Mouse (Mus musculus) layer of hippocampus, adult 2 months (tissue): ENCODE measurements around the gene Tmem150b. TPM values are rescaled to one million over a fixed set of nuclear protein-coding genes. Genes with fewer than 3 reads are reported as not detected.

Experiments used
- DNase-seq, 2 experiments: peaks; one replicate each; pipeline ENCODE4 v3.0.0; 2022; ENCODE audit warnings: low spot score in 2 of 2
- H3K27ac ChIP-seq: fragments of 200-600 bp; 2 replicates; pipeline ENCODE4 v1.8.1; 2022
- H3K4me3 ChIP-seq: fragments of 200-600 bp; 2 replicates; pipeline ENCODE4 v1.8.1; 2022; ENCODE audit warnings: mild to moderate bottlenecking
- CTCF ChIP-seq: fragments of 200-600 bp; conservative IDR thresholded peaks from 2 replicates; pipeline ENCODE4 v1.8.1; 2022; ENCODE audit warnings: antibody characterized with exemption, mild to moderate bottlenecking, moderate library complexity
- total RNA-seq, 2 experiments: library from RNA; stranded (reverse); gene quantifications; 2 replicates each; pipeline ENCODE4 v1.2.3; 2021

Tmem150b gene
- total RNA-seq, 2 experiments from 2014 or later, result 0.13 TPM; not detected in 1

- Histone ChIP-seq H3K4me3 (no peak overlapping the region), H3K27ac (no peak overlapping the region)
- TF ChIP-seq CTCF, result no peak
- DNase-seq, result no peak
These were observed 54.3 kb downstream of the Tmem150b start for GRCm38 (mm10) chr7:4670655-4671255.

- Histone ChIP-seq H3K27ac (no peak overlapping the region), H3K4me3 (no peak overlapping the region)
- DNase-seq, result no peak
- no peak for TF ChIP-seq CTCF
These were observed 55.9 kb downstream of the Tmem150b start for GRCm38 (mm10) chr7:4669156-4669555.

GRCm38 (mm10) chr7:4668506-4668905, 56.5 kb downstream of the Tmem150b start:
- no peak for TF ChIP-seq CTCF
- Histone ChIP-seq H3K4me3 (no peak overlapping the region), H3K27ac (no peak overlapping the region)
- DNase-seq, result no peak

GRCm38 (mm10) chr7:4666871-4667270, 58.2 kb downstream of the Tmem150b start:
- no peak overlapping the region for H3K4me3 ChIP-seq
- no peak overlapping the region for H3K27ac ChIP-seq
- no peak for TF ChIP-seq CTCF
- DNase-seq, result no peak

- Histone ChIP-seq H3K4me3 (no peak overlapping the region), H3K27ac (no peak overlapping the region)
- no peak for DNase-seq
- TF ChIP-seq CTCF, result no peak
These were observed 61.3 kb downstream of the Tmem150b start for GRCm38 (mm10) chr7:4663742-4664141.

- DNase-seq, result no peak
- H3K27ac ChIP-seq, result no peak overlapping the region
- H3K4me3 ChIP-seq, result no peak overlapping the region
- TF ChIP-seq CTCF, result no peak
These were observed 61.9 kb downstream of the Tmem150b start for GRCm38 (mm10) chr7:4663179-4663578.

GRCm38 (mm10) chr7:4659911-4660443, 65.1 kb downstream of the Tmem150b start:
- Histone ChIP-seq H3K27ac (peak overlapping the region; percentile 100), H3K4me3 (peak overlapping the region; percentile 55)
- no peak for TF ChIP-seq CTCF
- DNase-seq, result no peak

- peak; percentile 97 to 98 for DNase-seq
- Histone ChIP-seq H3K27ac (peak within 1 kb of the TSS; percentile 100), H3K4me3 (peak within 1 kb of the TSS; percentile 76)
- TF ChIP-seq CTCF, result peak; percentile 72
These were observed 66.0 kb downstream of the Tmem150b start, which contains the start of gene Ppp6r1 for GRCm38 (mm10) chr7:4658912-4659551. TSS of gene Ppp6r1 (minus strand) at chr7:4659019.

GRCm38 (mm10) chr7:4658128-4658907, 66.7 kb downstream of the Tmem150b start:
- TF ChIP-seq CTCF, result no peak
- Histone ChIP-seq H3K4me3 (peak overlapping the region; percentile 76), H3K27ac (peak overlapping the region; percentile 100)
- DNase-seq, result no peak

- H3K27ac ChIP-seq, result peak overlapping the region; percentile 100
- DNase-seq, result peak; percentile 31 to 52
- peak overlapping the region; percentile 76 for H3K4me3 ChIP-seq
- TF ChIP-seq CTCF, result no peak
These were observed 67.4 kb downstream of the Tmem150b start for GRCm38 (mm10) chr7:4657521-4658127.

Other genes starting within 250 kb of the Tmem150b start
- 100 to 1,000 TPM; 157 to 161 TPM for gene Ppp1r12c, start 223.6 kb downstream of the Tmem150b start, total RNA-seq
- gene Tnnt1, start 208.9 kb downstream of the Tmem150b start, total RNA-seq, result 1 to 10 TPM; 1.7 to 4.0 TPM
- under 1 TPM in 1 of 2 experiments, not detected in 1; 0.64 TPM for gene Tnni3, start 201.0 kb downstream of the Tmem150b start, total RNA-seq
- gene Dnaaf3, start 192.8 kb downstream of the Tmem150b start, total RNA-seq, result under 1 TPM; 0.47 to 0.64 TPM
- 100 to 1,000 TPM; 199 to 217 TPM for gene Syt5, start 177.7 kb downstream of the Tmem150b start, total RNA-seq
- gene Ptprh, start 121.2 kb downstream of the Tmem150b start, total RNA-seq, result under 1 TPM; 0.18 to 0.22 TPM
- gene Tmem86b, start 93.8 kb downstream of the Tmem150b start, total RNA-seq, result 10 to 100 TPM; 17.8 to 21.8 TPM
- 100 to 1,000 TPM; 133 to 134 TPM for gene Ppp6r1, start 66.2 kb downstream of the Tmem150b start, total RNA-seq
- 10 to 100 TPM; 82.1 to 92.1 TPM for gene Hspbp1, start 40.2 kb downstream of the Tmem150b start, total RNA-seq
- gene Brsk1, start 34.6 kb downstream of the Tmem150b start, total RNA-seq, result 100 to 1,000 TPM; 334 to 355 TPM
- 10 to 100 TPM; 25.2 to 37.6 TPM for gene Kmt5c, start 14.9 kb upstream of the Tmem150b start, total RNA-seq
- gene Cox6b2, start 27.8 kb upstream of the Tmem150b start, total RNA-seq, result 1 to 10 TPM; 1.3 to 3.8 TPM
- gene Fam71e2, start 46.1 kb upstream of the Tmem150b start, total RNA-seq, result not detected
- under 1 TPM; 0.25 to 0.26 TPM for gene Il11, start 57.6 kb upstream of the Tmem150b start, total RNA-seq
- gene Tmem190, start 57.7 kb upstream of the Tmem150b start, total RNA-seq, result not detected
- gene Tmem238, start 64.4 kb upstream of the Tmem150b start, total RNA-seq, result 1 to 10 TPM; 2.6 to 2.7 TPM
- 100 to 1,000 TPM; 458 to 462 TPM for gene Rpl28, start 67.6 kb upstream of the Tmem150b start, total RNA-seq
- 100 to 1,000 TPM; 106 to 108 TPM for gene Ube2s, start 87.3 kb upstream of the Tmem150b start, total RNA-seq
- 100 to 1,000 TPM; 172 to 204 TPM for gene Shisa7, start 119.4 kb upstream of the Tmem150b start, total RNA-seq
- 1 to 10 TPM; 4.7 to 5.6 TPM for gene Isoc2b, start 145.0 kb upstream of the Tmem150b start, total RNA-seq
- gene Isoc2a, start 151.9 kb upstream of the Tmem150b start, total RNA-seq, result 10 to 100 TPM; 13.0 to 13.4 TPM
- under 1 TPM in 1 of 2 experiments, not detected in 1; 0.28 TPM for gene Gm36210, start 181.3 kb upstream of the Tmem150b start, total RNA-seq
- gene Zfp628, start 190.0 kb upstream of the Tmem150b start, total RNA-seq, result 10 to 100 TPM; 15.0 to 15.8 TPM
- gene Nat14, start 196.8 kb upstream of the Tmem150b start, total RNA-seq, result 100 to 1,000 TPM; 103 to 114 TPM
- gene Ssc5d, start 200.5 kb upstream of the Tmem150b start, total RNA-seq, result 1 to 10 TPM; 2.4 to 3.5 TPM
- under 1 TPM in 1 of 2 experiments, not detected in 1; 0.31 TPM for gene Sbk2, start 239.2 kb upstream of the Tmem150b start, total RNA-seq
- gene Sbk3, start 245.9 kb upstream of the Tmem150b start, total RNA-seq, result 1 to 10 TPM in 1 of 2 experiments, under 1 TPM in 1; 0.71 to 1.0 TPM